Mouse (Mus musculus) Patski (cell line): ENCODE results near the gene Mt2. TPM values are rescaled to one million over a fixed set of nuclear protein-coding genes. Genes with fewer than 3 reads are reported as not detected.

Experiments
- ATAC-seq: fragments of 100-300 bp; one replicate; pipeline ENCODE4 v1.8.0; 2021
- CTCF ChIA-PET: fragments of 350-600 bp; sonication (Branson Sonifier 250); formaldehyde crosslinking; loops from one replicate; lab custom pipeline; 2022; ENCODE audit warnings: inconsistent platforms; lab: Charles Lee
- POLR2A ChIA-PET: fragments of 350-600 bp; sonication (Branson Sonifier 250); formaldehyde crosslinking; loops from one replicate; lab custom pipeline; 2022; ENCODE audit warnings: antibody characterized with exemption, inconsistent platforms; lab: Charles Lee
- DNase-seq: peaks from one replicate; pipeline ENCODE4 v3.0.0-alpha.2; 2011; ENCODE audit warnings: low read depth, low spot score
- H3K27me3 ChIP-seq: fragments of 371-371 bp; one replicate; pipeline ENCODE4 v1.5.1; 2021
- CTCF ChIP-seq: fragments of 100-300 bp; IDR thresholded peaks from one replicate; pipeline ENCODE4 v1.5.1; 2021
- in situ Hi-C: fragments of 300-500 bp; cut with MboI; formaldehyde crosslinking; loops from 3 replicates; pipeline ENCODE4 v1.11.1; 2018; ENCODE audit warnings: low pct_unique_long_range_greater_than_20kb, mixed read lengths
- polyA plus RNA-seq: library from polyadenylated mRNA; unstranded; gene quantifications from one replicate; pipeline ENCODE4 v1.2.3, GENCODE M21; 2021

Mt2 gene
- polyA plus RNA-seq, 1 experiment from 2014 or later: 92.3 TPM

DNA sequence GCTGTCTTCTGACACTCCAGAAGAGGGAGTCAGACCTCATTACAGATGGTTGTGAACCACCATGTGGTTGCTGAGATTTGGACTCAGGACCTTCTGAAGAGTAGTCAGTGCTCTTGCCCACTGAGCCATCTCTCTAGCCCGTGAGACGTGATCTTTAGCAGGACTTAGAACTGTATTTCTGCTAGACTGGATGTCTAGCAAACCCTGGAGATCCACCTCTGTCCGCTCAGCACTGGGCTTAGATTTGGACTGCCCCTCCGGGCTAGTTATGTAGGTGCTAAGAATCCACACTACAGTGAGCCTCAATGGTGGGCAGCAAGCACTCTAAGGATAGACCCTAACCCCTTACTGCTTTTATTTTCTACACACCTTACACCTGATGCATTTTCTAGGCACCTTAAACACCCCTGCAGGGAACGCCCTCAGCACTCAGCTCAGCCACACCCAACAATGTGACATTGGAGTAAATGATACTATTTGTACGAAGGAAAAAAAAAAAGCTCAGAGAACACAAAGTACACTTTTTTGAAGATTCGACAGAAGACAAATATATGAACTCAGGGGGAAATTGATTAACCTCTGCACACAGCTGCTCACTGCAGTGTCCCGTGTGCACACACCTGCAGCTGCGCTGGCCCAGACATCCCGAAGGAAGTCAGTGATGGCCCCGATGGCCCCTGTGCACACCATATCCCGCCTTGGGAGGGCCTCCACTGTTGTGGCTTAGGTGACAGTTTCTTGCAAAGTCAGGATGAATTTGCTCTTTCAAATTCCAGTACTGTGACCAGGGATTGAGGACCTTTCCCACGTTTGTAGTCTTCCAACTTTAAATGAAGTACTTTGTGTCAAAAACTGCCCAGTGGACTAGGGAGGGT, 9.8 kb downstream of the Mt2 start:
- peaks cover 5% of the 10 kb centered on the region for H3K27me3 ChIP-seq
- TF ChIP-seq CTCF: no peak
- in situ Hi-C loops: no loop called here
- POLR2A ChIA-PET: interaction anchor here (0.6 to 1.6 kb wide), 3 partner anchors 9 to 111 kb away, joined by 3 read pairs; partner anchors contain the start of gene Mt2
- DNase-seq (no peak), ATAC-seq (no peak)
- CTCF ChIA-PET: interaction anchor here (0.8 to 3.5 kb wide), 6 partner anchors 8 to 17 kb away, joined by 3 to 15 read pairs (median 9); no protein-coding TSS in a partner anchor

DNA sequence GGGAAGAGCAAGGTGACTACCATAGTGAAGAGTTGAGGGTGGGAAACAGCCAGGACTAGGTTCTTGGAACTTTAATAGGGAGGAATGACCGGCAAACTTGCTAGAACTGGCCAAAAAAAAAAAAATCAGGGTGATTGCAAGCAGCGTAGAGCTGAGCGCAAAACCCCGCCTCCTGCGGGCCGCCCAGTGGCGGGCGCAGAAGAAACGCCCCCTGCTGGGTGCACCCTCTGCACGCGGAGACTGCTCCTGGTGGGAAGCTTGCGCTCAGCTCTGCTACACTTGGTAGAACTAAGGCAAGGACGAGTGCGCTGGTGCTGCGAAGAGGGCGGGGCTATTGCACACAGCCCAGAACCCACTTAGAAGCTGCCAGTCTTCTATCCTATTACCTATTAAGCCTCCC, 10.7 kb downstream of the Mt2 start:
- TF ChIP-seq CTCF: peak; percentile 67
- CTCF ChIA-PET: interaction anchor here (0.8 to 3.5 kb wide), 6 partner anchors 9 to 16 kb away, joined by 3 to 15 read pairs (median 9); partner anchors contain the start of gene Mt2
- ATAC-seq (peak; percentile 36), DNase-seq (no peak)
- in situ Hi-C loops: no loop called here
- POLR2A ChIA-PET: interaction anchor here (0.6 to 1.6 kb wide), 2 partner anchors 10 to 480 kb away, joined by 3 to 4 read pairs; no protein-coding TSS in a partner anchor
- peaks cover 5% of the 10 kb centered on the region for H3K27me3 ChIP-seq

DNA sequence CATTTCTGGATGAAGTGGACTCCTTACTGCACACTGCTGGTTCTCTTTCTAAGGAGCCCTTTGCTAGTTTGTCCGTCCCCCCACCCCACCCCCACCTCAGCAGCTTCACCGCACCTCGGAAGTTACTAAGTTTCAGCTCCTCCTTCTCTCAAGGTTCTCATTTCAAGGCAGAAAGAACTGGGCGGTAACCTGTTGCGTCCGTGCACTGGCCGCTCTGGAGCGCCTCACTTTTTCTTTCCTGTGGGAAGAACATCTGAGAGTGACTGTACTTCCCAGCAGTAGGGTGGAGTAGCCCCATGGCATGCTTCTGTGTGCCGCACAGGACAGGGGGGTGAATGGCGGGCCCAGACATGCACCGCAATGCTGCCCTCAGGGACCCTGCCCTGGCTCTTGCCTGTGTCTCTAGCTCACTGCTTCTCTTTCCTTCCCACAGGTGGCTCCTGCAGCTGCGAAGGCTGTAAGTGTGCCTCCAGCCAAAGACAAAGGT, 11.9 kb downstream of the Mt2 start:
- CTCF ChIA-PET: interaction anchor here (2.2 to 3.5 kb wide), 4 partner anchors 9 to 17 kb away, joined by 8 to 15 read pairs (median 11); no protein-coding TSS in a partner anchor
- TF ChIP-seq CTCF: no peak
- in situ Hi-C loops: no loop called here
- no peak for ATAC-seq
- POLR2A ChIA-PET: no interaction called here
- no peaks in the 10 kb centered on the region for H3K27me3 ChIP-seq
- DNase-seq: no peak

DNA sequence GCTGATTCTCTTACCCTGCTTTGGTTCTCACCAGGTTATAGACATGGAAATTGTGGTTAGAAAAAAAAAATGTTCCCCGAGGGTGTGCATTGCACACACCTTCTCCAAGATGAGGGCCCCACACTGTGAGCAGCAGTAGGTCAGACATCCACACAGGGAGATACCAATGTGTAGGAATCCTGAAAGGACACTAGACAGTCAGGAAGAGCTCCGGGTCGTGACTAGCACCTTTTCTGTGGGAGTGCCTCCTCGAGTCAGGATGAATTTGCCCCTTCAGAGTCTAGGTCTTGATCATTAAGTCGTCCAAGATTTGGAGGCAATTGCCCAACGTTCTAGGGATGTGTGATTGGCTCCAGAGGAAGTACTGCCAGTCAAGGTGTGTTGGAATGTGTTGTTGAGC, 13.3 kb downstream of the Mt2 start:
- H3K27me3 ChIP-seq: no peaks in the 10 kb centered on the region
- ChIA-PET POLR2A (no interaction called here), CTCF (interaction anchor here (1.3 to 3.0 kb wide), 3 partner anchors 13 to 129 kb away, joined by 4 to 11 read pairs (median 10); no protein-coding TSS in a partner anchor)
- DNase-seq (no peak), ATAC-seq (no peak)
- in situ Hi-C loops: no loop called here
- no peak for TF ChIP-seq CTCF

DNA sequence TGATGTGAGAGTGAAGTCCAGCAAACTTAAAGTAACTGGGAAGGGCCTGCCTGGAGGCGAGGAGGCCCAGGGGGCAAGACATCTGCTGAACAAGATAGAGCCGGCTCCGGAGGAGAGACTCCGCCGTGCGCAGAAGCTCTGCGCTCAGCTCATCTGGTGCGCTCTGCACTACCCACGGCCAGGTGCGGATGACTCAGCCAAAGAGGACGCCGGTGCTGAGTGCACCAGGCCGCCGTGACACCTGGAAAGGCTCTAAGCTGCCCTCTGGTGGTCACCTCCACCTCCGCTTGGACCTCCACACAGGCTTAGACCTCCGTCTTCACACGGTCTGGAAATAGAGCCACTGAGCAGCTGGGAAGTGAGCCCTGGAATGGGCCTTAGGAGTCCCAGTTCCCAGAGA, 14.1 kb downstream of the Mt2 start:
- ChIA-PET POLR2A (no interaction called here), CTCF (interaction anchor here (0.8 to 3.0 kb wide), 5 partner anchors 12 to 129 kb away, joined by 3 to 11 read pairs (median 4); no protein-coding TSS in a partner anchor)
- TF ChIP-seq CTCF: peak; percentile 44
- DNase-seq: no peak
- H3K27me3 ChIP-seq: no peaks in the 10 kb centered on the region
- in situ Hi-C loops: no loop called here
- no peak for ATAC-seq

DNA sequence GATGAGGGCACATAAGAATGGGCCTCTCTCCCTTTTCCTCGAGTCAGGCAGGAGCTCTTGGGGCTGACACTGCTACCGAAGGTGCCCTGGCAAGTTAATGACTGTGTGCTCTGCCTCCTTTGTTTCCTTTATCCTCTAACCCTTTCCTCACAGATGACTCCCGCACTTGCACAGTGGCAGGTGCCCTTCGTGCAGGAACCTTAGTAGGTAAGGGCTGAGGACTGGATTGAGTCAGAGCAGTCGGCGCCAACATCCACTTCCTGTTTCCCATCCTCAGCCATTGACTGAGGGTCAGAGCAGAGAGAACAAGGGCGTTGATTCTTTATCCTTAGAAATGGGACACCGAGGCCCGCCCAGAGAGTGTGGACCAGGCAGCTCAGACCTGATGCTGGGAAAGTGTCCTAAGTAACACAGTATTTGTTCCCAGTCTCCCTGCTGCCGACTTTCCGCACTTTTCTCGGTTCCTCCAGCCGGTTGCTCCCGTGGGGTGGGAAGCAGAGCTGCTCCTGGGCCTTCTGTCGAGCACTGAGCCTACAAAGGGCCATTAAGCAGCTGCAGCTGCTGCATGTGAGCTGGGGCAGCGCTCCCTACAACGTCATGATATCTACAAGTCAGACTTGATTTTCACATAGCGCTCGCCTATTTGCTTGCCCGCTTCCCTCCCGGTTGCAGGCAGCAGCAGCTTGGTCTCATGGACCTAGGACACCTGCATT, 15.0 kb downstream of the Mt2 start:
- TF ChIP-seq CTCF: no peak
- in situ Hi-C loops: no loop called here
- CTCF ChIA-PET: interaction anchor here (0.8 to 3.0 kb wide), 4 partner anchors 11 to 117 kb away, joined by 3 to 11 read pairs (median 6); no protein-coding TSS in a partner anchor
- ATAC-seq (no peak), DNase-seq (no peak)
- POLR2A ChIA-PET: no interaction called here
- H3K27me3 ChIP-seq: no peaks in the 10 kb centered on the region

DNA sequence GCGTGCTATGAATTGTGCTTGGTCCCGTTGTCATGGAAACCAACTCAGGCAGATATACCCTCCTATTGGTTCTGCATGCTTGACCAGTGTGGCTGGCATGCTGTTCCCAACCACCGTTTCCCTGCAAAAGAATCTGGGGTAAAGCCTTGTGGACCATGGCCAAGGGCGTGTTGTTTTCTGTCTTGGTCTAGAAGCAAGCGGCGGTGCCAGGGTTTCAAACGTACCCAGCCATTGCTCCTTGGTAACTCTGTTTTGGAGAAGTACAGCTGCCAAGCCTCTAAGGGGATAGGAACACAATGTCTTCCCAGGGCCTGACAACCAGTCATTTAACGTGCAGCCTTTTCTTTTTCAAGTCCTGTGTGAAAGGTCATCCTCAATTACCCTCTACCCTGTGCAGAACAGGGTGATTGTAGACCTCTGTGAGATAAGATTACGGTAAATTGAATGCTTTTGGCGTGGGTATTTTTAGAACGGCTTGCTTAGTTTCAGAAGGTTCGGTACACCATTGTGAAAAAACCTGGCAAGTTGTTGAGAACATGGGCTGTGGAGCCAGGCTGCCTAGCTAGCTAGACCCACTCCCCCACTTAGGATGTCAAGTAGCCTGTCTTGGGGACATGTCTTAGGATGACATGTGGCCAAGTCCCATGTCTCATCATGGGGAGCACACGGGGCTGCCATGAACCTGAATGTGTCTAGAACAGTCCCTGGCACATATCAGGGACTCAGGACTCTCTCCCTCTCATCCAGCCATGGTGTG, 17.0 kb downstream of the Mt2 start:
- POLR2A ChIA-PET: no interaction called here
- in situ Hi-C loops: no loop called here

DNA sequence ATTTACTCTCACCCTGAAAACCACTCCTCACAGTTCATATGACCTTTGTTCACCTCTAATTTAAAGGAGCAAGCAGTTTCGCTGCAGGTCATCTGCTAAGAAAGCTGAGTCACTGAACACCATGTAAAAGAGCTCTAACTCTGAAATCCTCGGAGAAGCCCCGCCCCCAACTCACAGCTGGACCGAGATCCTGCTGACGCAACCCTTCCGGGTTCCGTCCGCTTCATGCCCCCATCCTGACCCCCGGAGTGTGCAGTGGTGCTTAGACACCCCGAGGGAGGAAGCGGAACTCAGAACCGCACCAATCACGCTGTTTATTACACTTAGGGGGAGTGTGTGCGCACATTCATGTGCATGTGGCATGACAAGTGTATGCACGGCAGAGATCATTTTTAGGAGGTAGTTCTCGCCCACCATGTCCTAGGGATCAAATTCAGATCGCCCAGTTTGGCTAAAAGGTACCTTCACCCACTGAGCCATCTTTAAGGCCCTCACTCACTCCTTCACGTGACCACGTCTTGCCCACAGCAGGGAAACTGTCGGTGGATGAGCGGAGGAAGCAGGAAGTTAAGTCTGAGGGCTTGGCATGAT, 18.7 kb downstream of the Mt2 start:
- ChIA-PET POLR2A (no interaction called here), CTCF (interaction anchor here (1.2 to 2.4 kb wide), 3 partner anchors 8 to 18 kb away, joined by 4 to 8 read pairs (median 4); no protein-coding TSS in a partner anchor)
- no peaks in the 10 kb centered on the region for H3K27me3 ChIP-seq
- in situ Hi-C loops: no loop called here
- ATAC-seq (no peak), DNase-seq (no peak)
- TF ChIP-seq CTCF: no peak

More for the DNA sequence above, 17.0 kb downstream of the Mt2 start:
- CTCF ChIA-PET: interaction anchor here (2.4 kb wide), 1 partner anchor 10 kb away, joined by 8 read pairs; no protein-coding TSS in a partner anchor
- DNase-seq: no peak
- TF ChIP-seq CTCF: no peak
- no peak for ATAC-seq
- H3K27me3 ChIP-seq: no peaks in the 10 kb centered on the region

DNA sequence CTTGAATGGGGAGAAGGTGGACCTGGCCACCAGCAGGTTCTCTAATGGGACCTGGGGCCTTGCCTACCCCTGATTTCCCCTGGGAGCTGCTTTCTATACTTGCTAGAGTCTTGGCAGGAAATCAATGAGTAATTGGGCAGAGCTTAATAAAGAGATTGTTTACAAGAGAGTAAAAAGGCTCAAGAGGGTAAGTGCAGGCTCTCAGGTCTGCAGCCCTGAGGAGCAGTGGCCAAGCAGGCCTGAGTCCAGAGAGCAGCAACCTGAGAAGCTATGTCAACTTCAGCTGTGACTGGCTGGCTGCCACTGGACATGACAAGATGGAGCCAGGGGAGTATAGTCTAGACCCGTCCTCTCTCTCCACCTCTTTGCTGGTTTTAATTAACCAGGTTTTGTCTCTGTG, 20.5 kb downstream of the Mt2 start:
- in situ Hi-C loops: no loop called here
- POLR2A ChIA-PET: no interaction called here
- CTCF ChIA-PET: interaction anchor here (1.0 to 2.7 kb wide), 3 partner anchors 9 to 26 kb away, joined by 3 to 15 read pairs (median 4); no protein-coding TSS in a partner anchor
- no peaks in the 10 kb centered on the region for H3K27me3 ChIP-seq
- DNase-seq (no peak), ATAC-seq (peak; percentile 15)
- TF ChIP-seq CTCF: no peak
